Comparison of ENCODE assay signal across 8 mouse cellular contexts in genomic region chr17:33931159-33931866, GRCm38 (mm10). TPM values are rescaled to one million over a fixed set of nuclear protein-coding genes. Genes with fewer than 3 reads are reported as not detected.
DNase-seq lines count a peak whose midpoint lies in the region; ATAC-seq and TF ChIP-seq lines count a peak whose summit lies in the region.

No protein-coding gene starts in this region.

- 35% methylated on average over 18 of the region's 18 CpGs for WGBS in lung, embryonic 16.5 days
- 33% methylated on average over 18 of the region's 18 CpGs for WGBS in embryonic facial prominence, embryonic 13.5 days
- WGBS in midbrain, postnatal 0 days = 38% methylated on average over 18 of the region's 18 CpGs

- no peak for TF ChIP-seq CTCF in midbrain, postnatal 0 days (IDR thresholded peaks at IDR 0.05)

- peaks cover 12% of the 10 kb centered on the region for H3K36me3 ChIP-seq in lung, embryonic 16.5 days (ENCODE audit: control insufficient read depth, insufficient read depth, low read length)
- H3K36me3 ChIP-seq in embryonic facial prominence, embryonic 13.5 days = peaks cover 52% of the 10 kb centered on the region
- H3K36me3 ChIP-seq in midbrain, postnatal 0 days (ENCODE audit: insufficient read depth, low read length) = peaks cover 13% of the 10 kb centered on the region

- peak overlapping the region; percentile 94 for H3K4me2 ChIP-seq in lung, embryonic 16.5 days (ENCODE audit: low read depth, low read length)
- peak overlapping the region; percentile 99 for H3K4me2 ChIP-seq in embryonic facial prominence, embryonic 13.5 days
- peak overlapping the region; percentile 99 for H3K4me2 ChIP-seq in midbrain, postnatal 0 days (ENCODE audit: low read depth, low read length, poor library complexity, severe bottlenecking)

- no peak for ATAC-seq in lung, embryonic 16.5 days (ENCODE audit: low read depth)
- no peak for ATAC-seq in embryonic facial prominence, embryonic 13.5 days (ENCODE audit: insufficient number of reproducible peaks, insufficient read depth, low FRiP score, low TSS enrichment, low read depth)
- ATAC-seq in midbrain, postnatal 0 days (ENCODE audit: low FRiP score) = no peak
- no peak for ATAC-seq in monocyte, adult 5-6 weeks (replicated peaks; ENCODE audit: insufficient number of reproducible peaks, low FRiP score, low TSS enrichment, poor library complexity, severe bottlenecking)

- H3K4me1 ChIP-seq in lung, embryonic 16.5 days (replicated peaks; ENCODE audit: control insufficient read depth, insufficient read depth, low read length) = peaks cover 22% of the 10 kb centered on the region
- H3K4me1 ChIP-seq in embryonic facial prominence, embryonic 13.5 days = peaks cover 18% of the 10 kb centered on the region
- H3K4me1 ChIP-seq in midbrain, postnatal 0 days (ENCODE audit: insufficient read depth, low read length) = 0 out of 2 replicates have a peak, but pooled peaks cover 5% of the 10 kb centered on the region

- H3K9me3 ChIP-seq in lung, embryonic 16.5 days (ENCODE audit: control insufficient read depth, low read length) = no peaks in the 10 kb centered on the region
- no peaks in the 10 kb centered on the region for H3K9me3 ChIP-seq in embryonic facial prominence, embryonic 13.5 days
- H3K9me3 ChIP-seq in midbrain, postnatal 0 days (ENCODE audit: low read length) = no peaks in the 10 kb centered on the region

- H3K4me3 ChIP-seq in lung, embryonic 16.5 days (ENCODE audit: low read length) = peak overlapping the region; percentile 82
- H3K4me3 ChIP-seq in embryonic facial prominence, embryonic 13.5 days = peak overlapping the region; percentile 92
- H3K4me3 ChIP-seq in midbrain, postnatal 0 days (ENCODE audit: low read depth, low read length) = peak overlapping the region; percentile 89

- DNase-seq in lung, postnatal 25 days (ENCODE audit: low spot score) = no peak
- DNase-seq in induced T-regulatory cell, adult 2 months (ENCODE audit: low read depth) = peak; percentile 68
- no peak for DNase-seq in midbrain, postnatal 0 days (ENCODE audit: low spot score)
- no peak for DNase-seq in thymus, postnatal 25 days
- DNase-seq in layer of hippocampus, postnatal 10 days (ENCODE audit: low spot score in 2 of 2) = no peak

- peak overlapping the region; percentile 22; the same call in 1 of the 2 replicates for H3K27ac ChIP-seq in lung, embryonic 16.5 days (ENCODE audit: low read length)
- H3K27ac ChIP-seq in embryonic facial prominence, embryonic 13.5 days = peak overlapping the region; percentile 95
- H3K27ac ChIP-seq in midbrain, postnatal 0 days (ENCODE audit: low read depth, low read length) = no peak overlapping the region

- peak overlapping the region; percentile 91 for H3K9ac ChIP-seq in lung, embryonic 16.5 days (ENCODE audit: low read length)
- H3K9ac ChIP-seq in embryonic facial prominence, embryonic 13.5 days = peak overlapping the region; percentile 89
- peak overlapping the region; percentile 85 for H3K9ac ChIP-seq in midbrain, postnatal 0 days (replicated peaks; ENCODE audit: low read length, poor library complexity, severe bottlenecking)

- H3K27me3 ChIP-seq in lung, embryonic 16.5 days (ENCODE audit: control insufficient read depth, insufficient read depth, low read depth, low read length) = no peaks in the 10 kb centered on the region
- H3K27me3 ChIP-seq in embryonic facial prominence, embryonic 13.5 days = no peaks in the 10 kb centered on the region
- H3K27me3 ChIP-seq in midbrain, postnatal 0 days (ENCODE audit: insufficient read depth, low read length) = no peaks in the 10 kb centered on the region

RNA-seq across cellular contexts. Expression of gene Rgl2, which starts 2.0 kb away (rescaled TPM):
- polyA plus RNA-seq in lung, embryonic 16.5 days (2015; fragmentation: Nextera tagmentation; extraction: Ambion mirVana) = 49.5 and 51.7 TPM in 2 replicates
- 61.2 and 63.7 TPM in 2 replicates for polyA plus RNA-seq in embryonic facial prominence, embryonic 13.5 days (2015; fragmentation: Nextera tagmentation; extraction: Ambion mirVana)
- 81.8 and 83.0 TPM in 2 replicates for total RNA-seq in midbrain, postnatal 0 days (2014; rRNA removed)
- 33.1 and 38.2 TPM in 2 replicates for polyA plus RNA-seq in midbrain, postnatal 0 days (2015; fragmentation: Nextera tagmentation; extraction: Ambion mirVana)
- total RNA-seq in layer of hippocampus, postnatal 10 days (2021) = 10 to 100 TPM; 60.2 to 80.6 TPM
- total RNA-seq in monocyte, adult 5-6 weeks (2017) = 43.6 to 72.8 TPM (median 71.4 TPM) in 3 replicates

RNA-seq across cellular contexts. Expression of gene Pfdn6, which starts 8.8 kb away (rescaled TPM):
- 143 and 151 TPM in 2 replicates for polyA plus RNA-seq in lung, embryonic 16.5 days (2015; fragmentation: Nextera tagmentation; extraction: Ambion mirVana)
- 176 and 190 TPM in 2 replicates for polyA plus RNA-seq in embryonic facial prominence, embryonic 13.5 days (2015; fragmentation: Nextera tagmentation; extraction: Ambion mirVana)
- total RNA-seq in midbrain, postnatal 0 days (2014; rRNA removed) = 47.9 and 60.9 TPM in 2 replicates
- polyA plus RNA-seq in midbrain, postnatal 0 days (2015; fragmentation: Nextera tagmentation; extraction: Ambion mirVana) = 170 and 185 TPM in 2 replicates
- 100 to 1,000 TPM in 1 of 2 experiments, 10 to 100 TPM in 1; 83.1 to 106 TPM for total RNA-seq in layer of hippocampus, postnatal 10 days (2021)
- 88.1 to 107 TPM (median 98.7 TPM) in 3 replicates for total RNA-seq in monocyte, adult 5-6 weeks (2017)

RNA-seq across cellular contexts. Expression of gene Wdr46, which starts 9.1 kb away (rescaled TPM):
- polyA plus RNA-seq in lung, embryonic 16.5 days (2015; fragmentation: Nextera tagmentation; extraction: Ambion mirVana) = 20.2 and 20.6 TPM in 2 replicates
- 36.2 and 40.7 TPM in 2 replicates for polyA plus RNA-seq in embryonic facial prominence, embryonic 13.5 days (2015; fragmentation: Nextera tagmentation; extraction: Ambion mirVana)
- 14.3 and 15.7 TPM in 2 replicates for total RNA-seq in midbrain, postnatal 0 days (2014; rRNA removed)
- polyA plus RNA-seq in midbrain, postnatal 0 days (2015; fragmentation: Nextera tagmentation; extraction: Ambion mirVana) = 14.6 and 17.3 TPM in 2 replicates
- 10 to 100 TPM; 21.8 to 24.8 TPM for total RNA-seq in layer of hippocampus, postnatal 10 days (2021)
- total RNA-seq in monocyte, adult 5-6 weeks (2017) = 11.1 to 17.8 TPM (median 16.3 TPM) in 3 replicates

RNA-seq across cellular contexts. Expression of gene Zbtb22, which starts 15.6 kb away (rescaled TPM):
- polyA plus RNA-seq in lung, embryonic 16.5 days (2015; fragmentation: Nextera tagmentation; extraction: Ambion mirVana) = 17.8 and 18.7 TPM in 2 replicates
- 15.4 and 17.6 TPM in 2 replicates for polyA plus RNA-seq in embryonic facial prominence, embryonic 13.5 days (2015; fragmentation: Nextera tagmentation; extraction: Ambion mirVana)
- total RNA-seq in midbrain, postnatal 0 days (2014; rRNA removed) = 44.3 and 50.9 TPM in 2 replicates
- polyA plus RNA-seq in midbrain, postnatal 0 days (2015; fragmentation: Nextera tagmentation; extraction: Ambion mirVana) = 18.5 and 18.6 TPM in 2 replicates
- total RNA-seq in layer of hippocampus, postnatal 10 days (2021) = 10 to 100 TPM; 29.4 to 30.5 TPM
- 21.8 to 32.2 TPM (median 31.5 TPM) in 3 replicates for total RNA-seq in monocyte, adult 5-6 weeks (2017)

RNA-seq across cellular contexts. Expression of gene Tapbp, which starts 15.6 kb away (rescaled TPM):
- 57.7 and 70.8 TPM in 2 replicates for polyA plus RNA-seq in lung, embryonic 16.5 days (2015; fragmentation: Nextera tagmentation; extraction: Ambion mirVana)
- 26.6 and 31.9 TPM in 2 replicates for polyA plus RNA-seq in embryonic facial prominence, embryonic 13.5 days (2015; fragmentation: Nextera tagmentation; extraction: Ambion mirVana)
- total RNA-seq in midbrain, postnatal 0 days (2014; rRNA removed) = 41.4 and 44.4 TPM in 2 replicates
- polyA plus RNA-seq in midbrain, postnatal 0 days (2015; fragmentation: Nextera tagmentation; extraction: Ambion mirVana) = 29.0 and 29.1 TPM in 2 replicates
- total RNA-seq in layer of hippocampus, postnatal 10 days (2021) = 10 to 100 TPM; 36.3 to 40.7 TPM
- total RNA-seq in monocyte, adult 5-6 weeks (2017) = 129 to 172 TPM (median 140 TPM) in 3 replicates
